Mouse (Mus musculus): Measurements from ENCODE around the gene Defb18.
"Not testable (repeated sequence)": the region's sequence is repeated elsewhere in the genome, so short reads cannot be mapped to it uniquely, and the experiment has no call there.

Gene Defb18

DNA sequence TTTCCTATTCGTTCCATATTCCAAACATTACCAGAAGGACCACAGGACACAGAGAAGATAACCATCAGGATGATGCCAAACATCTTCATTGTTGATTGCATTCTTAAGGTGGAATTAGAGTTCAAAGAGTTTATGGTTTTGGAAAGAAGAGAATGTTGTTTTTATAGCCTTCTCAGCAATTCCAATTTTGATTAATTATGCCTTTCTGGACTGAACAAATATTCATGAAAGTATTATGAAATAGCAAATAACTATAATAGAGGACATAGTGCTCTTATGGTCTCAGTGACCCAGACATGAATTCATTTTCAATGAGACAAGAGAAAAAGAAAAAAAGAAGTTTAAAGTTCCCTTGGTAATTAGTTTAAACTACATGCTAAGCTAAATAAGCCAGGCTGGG, at the start of gene Defb18:
TSS of gene Defb18 (minus strand) at position 101 of the 400 bp plus-strand sequence.
- DNase-seq: no peak

DNA sequence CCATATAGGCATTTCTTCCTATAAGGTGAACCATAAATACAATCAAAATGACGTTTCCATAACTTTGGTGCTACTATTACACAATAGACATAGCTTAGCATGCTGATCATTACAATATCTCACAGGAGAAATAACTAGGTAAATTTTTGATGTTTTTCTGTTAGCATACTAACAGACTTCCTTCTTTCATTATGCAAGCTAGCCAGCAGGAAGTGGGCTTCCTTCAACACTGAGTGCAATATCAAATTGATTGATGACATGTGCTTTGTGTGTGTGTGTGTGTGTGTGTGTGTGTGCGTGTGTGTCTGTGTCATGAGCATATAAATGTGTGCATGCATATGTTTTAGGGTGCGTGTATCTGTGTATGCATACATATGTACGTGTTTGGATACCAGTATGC, 33.9 kb upstream of the Defb18 start:
- no peak for DNase-seq

DNA sequence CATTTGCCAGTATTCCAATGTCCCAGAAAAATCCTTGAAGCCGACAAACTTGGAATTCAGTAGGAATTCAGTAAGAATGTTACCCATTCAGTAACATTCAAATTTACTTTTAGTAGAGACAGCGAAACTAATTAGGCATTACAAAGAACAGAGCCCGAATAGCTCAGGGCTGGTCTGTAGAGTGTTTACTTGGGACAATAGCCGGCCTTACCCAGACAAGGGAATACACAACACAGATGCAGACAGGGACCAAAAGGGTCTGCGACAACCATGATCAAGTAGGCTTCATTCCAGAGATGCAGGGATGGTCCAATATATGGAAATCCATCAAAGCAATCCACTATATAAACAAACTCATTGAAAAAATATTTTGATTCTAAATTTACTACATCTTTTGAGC, 31.6 kb upstream of the Defb18 start:
- no peak for DNase-seq

DNA sequence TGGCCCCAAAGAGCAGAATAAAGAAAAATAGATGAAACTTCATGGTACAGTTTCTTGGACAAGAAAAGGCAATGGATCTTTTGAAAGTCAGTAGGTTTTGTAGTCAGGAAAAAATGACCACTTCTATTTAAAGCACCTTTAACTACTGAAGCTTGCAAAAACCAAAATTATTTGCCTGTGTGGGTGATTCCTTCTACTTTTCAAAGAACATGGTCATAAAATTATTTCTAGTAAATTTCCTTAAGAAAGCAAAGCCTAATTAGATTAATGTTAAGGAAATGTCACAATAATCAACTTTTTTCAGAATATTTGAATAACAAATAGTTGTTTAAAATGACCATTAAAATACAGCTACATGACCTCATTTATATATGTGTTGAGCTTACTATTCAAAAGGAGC, 27.8 kb upstream of the Defb18 start, which contains the start of gene Defb41:
TSS of gene Defb41 (minus strand) at position 101 of the 400 bp plus-strand sequence.
- DNase-seq: no peak

DNA sequence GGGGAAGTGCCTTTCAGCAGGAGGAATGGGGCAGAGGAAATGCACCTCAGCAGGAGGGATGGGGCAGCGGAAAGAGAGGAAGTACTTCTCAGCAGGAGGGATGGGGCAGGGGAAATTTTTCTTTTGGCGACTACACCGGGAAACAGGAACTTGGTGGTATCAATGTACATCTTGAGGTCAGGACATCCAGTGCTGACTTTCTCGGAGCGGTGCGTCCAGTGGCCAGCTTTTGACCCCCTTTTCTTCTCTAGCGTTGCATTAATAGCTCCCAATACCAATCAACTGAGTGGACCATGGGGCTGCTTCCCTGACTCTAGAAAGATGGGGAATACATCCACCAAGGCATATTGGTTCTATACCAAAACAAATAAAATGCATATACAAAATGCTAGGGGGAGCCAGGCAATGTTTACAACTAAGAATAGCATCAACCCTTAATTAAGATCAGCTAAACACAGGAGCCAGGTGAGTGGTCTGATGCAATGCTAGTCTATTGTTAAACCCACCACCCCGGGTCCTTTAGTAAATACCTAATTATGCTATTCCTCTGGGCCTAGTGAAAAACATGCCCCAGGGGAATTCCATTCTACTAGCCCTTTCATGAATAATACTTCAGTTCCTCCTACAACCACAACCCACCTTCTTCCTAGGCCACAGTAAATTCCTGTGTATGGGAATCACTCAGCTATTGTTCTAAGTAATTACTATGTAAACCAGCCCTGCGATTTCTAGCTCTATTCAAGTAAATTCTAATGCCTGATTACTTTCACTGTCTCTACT, 8.7 kb upstream of the Defb18 start:
- not testable (repeated sequence) for DNase-seq

DNA sequence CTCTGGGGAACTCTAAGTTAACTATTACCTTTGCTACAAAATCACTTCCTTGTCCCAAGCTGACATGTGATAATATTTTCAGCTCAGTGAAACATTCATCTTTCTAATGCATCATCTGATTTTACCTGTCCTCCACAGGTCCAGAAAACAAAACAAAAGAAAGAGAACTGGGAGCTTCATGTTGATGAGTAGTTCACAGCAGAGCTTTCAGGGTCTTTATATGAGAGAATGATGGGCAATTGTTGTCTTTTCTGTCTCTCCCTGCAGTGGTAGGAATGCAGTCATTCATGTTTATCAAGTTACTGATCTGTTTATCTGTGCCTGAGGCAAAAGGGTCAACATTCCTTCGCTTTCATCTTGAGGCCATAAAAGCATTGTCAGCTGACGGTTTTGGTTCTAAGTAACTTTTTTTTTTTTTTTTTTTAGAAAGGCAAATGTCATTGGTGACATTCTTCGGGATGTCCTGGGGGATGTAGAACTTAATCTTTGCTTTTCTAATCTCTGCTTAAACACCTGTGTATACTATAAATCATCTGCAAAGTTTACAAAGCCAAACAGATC, 13.8 kb downstream of the Defb18 start:
- no peak for DNase-seq

DNA sequence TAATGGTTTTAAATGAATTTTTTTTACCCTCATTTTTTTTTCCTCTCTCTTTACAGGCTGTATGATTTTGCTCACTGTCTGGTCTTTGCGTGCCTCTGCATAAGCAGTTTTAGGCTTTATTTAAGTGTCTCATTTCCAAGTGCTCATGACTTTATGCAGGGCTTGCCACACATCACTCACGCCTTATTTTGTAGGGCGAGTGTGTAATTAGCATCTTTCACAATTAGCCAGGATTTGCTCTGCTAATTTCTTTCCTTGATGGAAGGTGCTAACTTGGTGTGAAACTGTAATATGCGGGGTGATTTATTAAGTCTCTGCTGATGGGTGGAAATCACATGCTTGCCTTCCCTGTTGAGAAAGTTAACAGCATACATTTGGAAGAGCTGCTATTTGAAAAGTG, 45.5 kb downstream of the Defb18 start:
- DNase-seq: no peak

DNA sequence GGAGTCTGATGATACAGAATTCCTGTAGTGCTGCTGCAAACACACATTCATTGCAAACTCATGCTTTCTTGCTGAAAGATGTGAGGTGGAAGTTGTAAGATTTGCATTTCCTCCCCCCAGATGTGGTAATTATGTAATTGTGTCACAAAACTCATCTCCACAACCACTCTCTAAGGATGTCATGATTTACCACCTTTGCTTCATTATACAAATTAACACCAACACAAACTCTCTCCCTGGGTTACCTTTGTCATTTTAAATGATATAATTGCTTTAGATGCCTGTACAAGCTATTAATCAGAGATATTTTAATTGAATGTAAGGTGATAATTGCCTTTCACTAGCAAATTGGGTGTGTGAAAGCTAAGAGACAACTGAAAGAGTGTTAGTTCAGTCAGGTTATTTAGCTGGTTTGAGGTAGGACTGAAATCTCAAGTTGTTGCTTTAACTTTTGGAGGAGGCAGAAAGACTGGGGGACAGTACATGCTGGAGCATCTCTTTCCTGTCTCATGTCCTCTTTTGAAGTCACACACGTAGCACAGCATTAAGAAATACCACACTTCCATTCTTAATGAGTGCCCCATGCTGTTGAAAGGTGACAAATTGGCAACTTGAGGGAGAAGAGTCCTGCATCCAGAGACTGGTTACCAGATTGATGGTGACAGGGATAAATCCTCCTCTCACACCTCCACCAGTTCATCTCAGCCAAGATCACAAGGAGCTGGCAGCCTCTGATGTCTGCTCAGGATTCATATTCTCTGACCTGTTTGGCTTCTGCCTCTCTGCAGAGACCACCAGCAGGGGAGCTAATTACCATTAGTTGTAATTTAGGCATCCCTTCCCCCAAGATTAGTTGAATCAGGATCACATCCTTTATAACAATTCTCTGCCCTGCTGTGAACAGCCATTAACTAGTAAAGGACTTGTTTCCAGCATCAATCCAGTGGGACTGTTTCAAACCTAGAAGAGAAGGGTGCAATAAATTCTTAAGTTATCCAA, 46.2 kb downstream of the Defb18 start:
- DNase-seq: no peak
